Mouse (Mus musculus) skeletal muscle tissue, adult 2 months (tissue): ENCODE results near the gene Fam13c.

Experiments used
- DNase-seq: peaks from one replicate; pipeline ENCODE4 v3.0.0-alpha.2; 2012; ENCODE audit warnings: low read depth, low spot score

Gene Fam13c

GRCm38 (mm10) chr10:70458574-70459263 lies 18.4 kb downstream of the Fam13c start:
- no peak for DNase-seq

GRCm38 (mm10) chr10:70465638-70466037 lies 25.4 kb downstream of the Fam13c start:
- no peak for DNase-seq

- no peak for DNase-seq
Observed at GRCm38 (mm10) chr10:70470836-70471235, 30.6 kb downstream of the Fam13c start.

GRCm38 (mm10) chr10:70477741-70478145 lies 37.5 kb downstream of the Fam13c start:
- peak; percentile 76 for DNase-seq

- no peak for DNase-seq
Observed at GRCm38 (mm10) chr10:70483736-70484135, 43.5 kb downstream of the Fam13c start.

- DNase-seq: no peak
Observed at GRCm38 (mm10) chr10:70484568-70485286, 44.4 kb downstream of the Fam13c start.

- DNase-seq: no peak
Observed at GRCm38 (mm10) chr10:70485287-70485612, 45.0 kb downstream of the Fam13c start.

GRCm38 (mm10) chr10:70486651-70487050 lies 46.4 kb downstream of the Fam13c start:
- DNase-seq: no peak

- DNase-seq: no peak
Observed at GRCm38 (mm10) chr10:70493891-70494290, 53.6 kb downstream of the Fam13c start.

GRCm38 (mm10) chr10:70494441-70494840 lies 54.2 kb downstream of the Fam13c start:
- DNase-seq: peak; percentile 66

- DNase-seq: peak; percentile 25
Observed at GRCm38 (mm10) chr10:70495106-70496104, 55.1 kb downstream of the Fam13c start.

- DNase-seq: peak; percentile 79
Observed at GRCm38 (mm10) chr10:70496938-70497337, 56.7 kb downstream of the Fam13c start.

GRCm38 (mm10) chr10:70498328-70498727 lies 58.0 kb downstream of the Fam13c start:
- DNase-seq: no peak

- no peak for DNase-seq
Observed at GRCm38 (mm10) chr10:70499246-70499645, 59.0 kb downstream of the Fam13c start.

GRCm38 (mm10) chr10:70504871-70505270 lies 64.6 kb downstream of the Fam13c start:
- DNase-seq: no peak

- no peak for DNase-seq
Observed at GRCm38 (mm10) chr10:70505395-70505794, 65.1 kb downstream of the Fam13c start.

GRCm38 (mm10) chr10:70505842-70506241 lies 65.6 kb downstream of the Fam13c start:
- DNase-seq: no peak

GRCm38 (mm10) chr10:70506499-70507168 lies 66.4 kb downstream of the Fam13c start:
- DNase-seq: no peak

- DNase-seq: no peak
Observed at GRCm38 (mm10) chr10:70507880-70508279, 67.6 kb downstream of the Fam13c start.

GRCm38 (mm10) chr10:70514848-70515247 lies 74.6 kb downstream of the Fam13c start:
- no peak for DNase-seq

GRCm38 (mm10) chr10:70516661-70517060 lies 76.4 kb downstream of the Fam13c start:
- no peak for DNase-seq
